Mouse (Mus musculus) heart, postnatal 4 days (tissue): ENCODE data around the gene Asprv1. TPM values are rescaled to one million over a fixed set of nuclear protein-coding genes. Genes with fewer than 3 reads are reported as not detected.

Experiments
- DNase-seq: peaks from one replicate; pipeline ENCODE4 v3.0.0; 2021
- total RNA-seq, 2 experiments: library from RNA; stranded (reverse); gene quantifications; 2 replicates each; pipeline ENCODE4 v1.2.3; 2021

Asprv1 gene
- total RNA-seq, 2 experiments from 2014 or later: 0.27 to 0.33 TPM

DNA sequence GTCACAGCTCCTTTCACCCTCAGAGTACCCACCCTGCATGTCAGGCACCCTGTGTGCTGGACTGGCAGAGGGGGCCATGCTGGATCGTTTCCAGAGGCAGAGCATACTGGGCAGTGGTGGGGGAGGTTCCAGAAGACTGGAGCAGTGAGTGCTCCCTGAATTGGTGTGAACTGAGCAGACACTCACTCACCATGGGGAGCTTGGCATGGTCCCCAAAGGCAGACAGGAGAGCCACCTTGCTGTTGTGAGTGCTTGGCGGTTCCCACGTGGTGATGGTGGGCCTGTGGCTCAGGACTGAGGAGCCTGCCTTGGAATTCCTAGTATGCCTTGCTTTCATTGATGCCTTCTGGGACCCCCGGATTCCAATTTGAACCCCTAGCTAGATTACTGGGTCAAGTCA, 4.8 kb upstream of the Asprv1 start:
- no peak for DNase-seq

DNA sequence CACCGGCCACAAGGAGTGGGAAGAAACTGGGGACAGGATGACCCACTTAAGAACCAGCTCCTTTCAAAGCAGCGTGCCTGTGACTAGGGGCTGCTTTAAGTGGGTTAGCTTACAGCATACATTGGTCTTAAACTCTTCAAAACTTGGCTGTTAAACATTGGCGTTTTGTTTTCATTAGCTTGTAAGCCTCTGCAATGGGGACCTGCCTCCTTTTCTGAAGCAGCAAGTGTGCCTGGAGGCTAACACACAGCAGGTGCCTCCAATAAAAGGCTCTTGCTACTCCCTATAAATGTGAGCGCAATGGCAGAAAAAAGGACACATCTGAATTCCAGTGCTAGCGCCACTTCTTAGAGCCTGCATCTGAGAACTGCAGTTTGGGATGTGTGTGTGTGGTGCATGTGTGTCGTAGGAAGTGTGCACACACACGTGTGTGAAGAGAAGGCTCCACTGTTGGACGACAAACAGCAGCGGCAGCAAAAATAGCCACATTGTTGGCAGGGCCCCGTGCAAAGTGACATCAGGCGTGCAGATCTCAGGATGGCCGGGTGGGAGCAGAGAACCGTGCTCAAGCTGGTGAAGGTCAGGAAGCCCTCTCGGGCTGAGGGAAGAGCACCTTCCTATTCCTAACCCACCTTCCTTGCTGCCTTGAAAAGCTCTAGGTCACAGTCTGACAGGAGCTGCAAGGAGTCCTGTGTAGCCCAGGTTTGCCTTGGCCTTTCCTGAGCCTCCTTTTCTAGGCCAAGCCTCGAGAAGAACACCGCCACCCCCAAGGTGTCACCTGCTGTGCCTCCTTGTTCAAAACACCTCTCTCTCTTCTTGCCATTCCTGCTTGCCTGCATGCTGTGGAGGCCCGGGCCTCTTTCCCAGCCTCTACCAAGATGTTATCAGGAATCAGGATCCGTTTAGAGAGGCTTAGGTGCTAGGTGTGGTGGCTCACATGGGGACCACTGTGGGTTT, 3.6 kb upstream of the Asprv1 start:
- DNase-seq: peak; percentile 34

DNA sequence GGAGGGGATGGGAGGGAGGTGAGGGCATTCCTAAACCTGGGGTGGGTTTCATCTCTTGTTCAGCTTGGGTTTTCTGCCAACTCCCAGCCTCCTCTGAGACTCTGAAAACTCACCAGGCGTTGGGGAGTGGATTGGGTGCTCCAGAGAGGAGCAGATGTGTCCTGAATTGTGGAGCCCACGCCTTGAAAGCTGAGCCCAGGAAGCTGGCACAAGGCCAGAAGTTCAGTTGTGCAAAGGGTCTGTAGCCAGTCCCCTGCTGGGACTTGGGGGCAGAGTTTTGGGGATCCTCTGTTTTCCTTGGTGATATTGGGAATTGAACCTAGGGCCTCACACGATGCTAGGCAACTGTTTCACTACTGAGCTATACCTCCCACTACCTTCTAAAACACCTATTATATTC, 2.2 kb downstream of the Asprv1 start:
- DNase-seq: no peak

DNA sequence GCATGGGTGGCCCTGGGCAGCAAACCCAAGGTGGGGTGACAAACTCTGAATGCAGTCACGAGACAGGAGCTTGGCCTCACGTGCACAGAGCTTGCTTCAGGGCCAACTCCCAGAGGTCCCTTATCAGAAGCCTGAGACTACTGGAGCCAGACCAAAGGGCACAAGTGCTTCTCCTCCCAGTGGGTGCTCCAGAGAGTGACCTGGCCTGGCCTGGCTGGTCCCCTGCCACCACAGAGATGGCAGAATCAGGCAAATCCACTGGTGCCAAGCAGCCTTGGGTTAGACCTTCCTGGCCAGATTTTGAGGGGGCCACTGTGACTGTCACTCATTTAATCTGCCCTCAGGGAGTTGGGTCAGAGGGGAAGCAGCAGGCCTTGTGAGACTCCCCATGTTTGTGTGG, 8.5 kb downstream of the Asprv1 start:
- DNase-seq: peak; percentile 64

DNA sequence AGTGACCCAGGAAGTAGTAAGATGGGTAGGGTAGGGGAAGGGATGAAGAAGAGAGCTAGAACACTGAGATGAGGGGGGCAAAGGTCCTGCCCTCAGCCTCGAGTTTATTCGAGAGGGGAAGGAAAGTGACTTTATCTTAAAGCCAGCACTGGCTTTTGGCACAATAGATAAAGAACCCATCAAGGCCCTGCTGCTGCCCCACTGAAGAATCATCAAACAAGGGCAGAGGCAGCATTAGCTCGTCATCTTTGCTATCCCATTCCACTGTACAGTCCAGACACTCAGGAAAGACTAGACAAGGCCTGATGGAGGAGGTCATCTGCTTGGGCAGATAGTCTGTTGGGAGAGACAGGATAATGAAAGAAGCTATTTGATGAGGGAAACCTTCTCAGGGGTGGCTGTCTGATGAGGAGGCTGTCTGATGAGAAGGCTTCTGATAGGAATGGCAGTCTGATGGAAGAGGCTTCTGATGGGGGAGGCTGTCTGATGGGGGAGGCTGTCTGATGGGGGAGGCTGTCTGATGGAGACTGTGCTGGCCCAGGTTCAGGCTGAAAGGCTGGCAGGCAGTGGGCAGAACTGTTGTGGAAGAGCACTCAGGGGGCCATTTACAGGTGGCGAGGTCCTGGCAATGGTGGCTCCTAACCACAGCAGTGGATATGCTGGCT, 9.3 kb downstream of the Asprv1 start:
- DNase-seq: no peak

DNA sequence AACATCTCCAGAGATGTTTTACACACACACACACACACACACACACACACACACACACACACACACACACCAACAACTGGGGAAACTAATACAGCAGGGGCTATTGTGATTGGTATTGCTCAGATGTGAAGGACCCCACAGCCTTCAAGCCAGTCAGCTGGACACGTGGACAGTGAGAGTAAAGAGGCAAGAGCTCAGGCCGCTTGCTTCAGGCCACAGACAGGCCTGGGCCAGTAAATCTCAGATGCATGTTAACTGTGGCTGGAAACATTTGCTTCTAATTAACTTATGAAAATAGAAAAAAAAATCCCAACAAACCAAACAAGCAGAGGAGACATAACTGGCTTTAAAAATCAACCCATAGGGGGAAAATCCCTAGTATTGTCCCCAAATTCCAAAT, 9.9 kb downstream of the Asprv1 start:
- no peak for DNase-seq

DNA sequence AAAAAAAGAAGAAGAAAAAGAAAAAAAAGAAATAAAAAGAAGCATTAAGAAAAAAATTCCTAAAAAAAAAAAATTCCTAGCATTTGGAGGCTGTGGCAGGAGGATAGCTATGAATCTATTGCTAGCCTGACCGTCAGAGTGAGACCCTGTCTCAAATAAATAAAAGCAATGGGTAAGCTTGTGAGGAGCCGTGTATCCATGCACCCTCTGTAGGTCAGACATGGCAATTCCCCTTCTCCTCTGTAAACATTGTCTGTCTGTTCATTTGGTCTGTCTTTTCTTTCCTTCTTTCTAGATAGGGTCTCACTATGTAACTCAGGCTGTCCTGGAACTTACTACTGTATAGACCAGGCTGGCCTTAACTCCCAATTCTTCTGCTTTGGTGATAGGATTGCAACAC, 10.5 kb downstream of the Asprv1 start:
- no peak for DNase-seq

DNA sequence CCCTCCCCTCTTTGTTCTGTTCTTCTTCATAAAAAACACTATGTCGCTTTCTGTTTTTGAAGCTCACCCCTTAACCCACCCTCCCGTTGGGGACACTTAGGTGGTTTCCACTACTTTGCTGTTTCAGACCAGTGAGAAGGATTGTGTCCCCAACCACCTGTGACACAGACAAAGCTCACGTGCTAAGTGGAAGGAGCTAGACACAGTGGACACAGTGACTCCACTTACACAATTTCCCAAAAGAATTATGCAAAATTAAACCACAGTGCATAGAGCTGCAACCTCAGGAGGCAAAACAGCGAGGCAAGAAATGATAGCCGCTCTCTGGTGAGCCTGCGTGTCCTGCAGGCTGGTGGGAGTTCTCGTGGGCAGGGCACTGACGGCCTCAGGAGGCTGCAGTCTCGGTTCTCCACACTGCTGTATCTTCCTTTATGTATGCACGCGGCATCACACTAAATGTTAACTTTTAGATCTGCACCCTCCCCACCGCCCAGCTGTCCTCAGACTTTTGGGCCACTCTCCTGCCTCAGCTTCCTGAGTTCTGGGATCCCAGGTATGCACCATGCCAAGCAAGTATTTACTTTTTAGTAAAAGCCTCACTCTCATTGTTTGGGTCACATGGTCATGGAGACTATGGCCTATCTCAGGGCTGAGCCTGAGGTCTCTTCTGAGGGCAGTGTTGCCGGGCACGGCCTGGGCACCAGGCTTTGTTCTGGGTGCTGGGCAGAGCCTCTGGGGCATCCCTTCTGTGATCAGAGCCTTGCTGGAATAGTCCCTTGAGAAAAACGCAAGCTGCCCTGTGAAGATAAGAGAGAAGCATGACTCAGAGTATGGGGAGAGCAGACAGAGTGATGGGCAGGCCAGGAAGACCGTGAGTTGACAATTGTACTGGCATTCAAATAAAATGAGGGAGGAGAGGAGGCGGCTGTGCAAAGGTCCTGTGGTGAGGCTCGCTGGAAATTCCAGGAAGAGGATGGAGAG, 11.5 kb downstream of the Asprv1 start:
- no peak for DNase-seq

DNA sequence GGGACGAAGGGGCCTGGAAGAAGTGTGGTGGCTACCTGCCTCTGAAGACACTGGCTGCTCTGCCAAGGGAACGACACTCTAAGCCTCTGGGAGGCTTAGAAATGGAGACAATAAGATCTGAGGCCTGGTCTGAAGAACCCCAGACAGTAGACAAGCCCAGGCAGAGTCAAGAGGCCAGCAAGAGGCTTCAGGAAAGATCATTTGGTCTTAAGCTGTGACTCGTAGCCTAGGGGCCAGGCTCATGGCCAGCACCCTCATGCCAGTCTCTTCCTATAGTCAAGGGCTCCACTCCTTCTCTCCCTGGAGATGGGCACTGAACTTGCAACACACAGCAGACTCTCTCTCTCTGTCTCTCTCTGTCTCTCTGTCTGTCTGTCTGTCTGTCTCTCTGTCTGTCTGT, 12.2 kb downstream of the Asprv1 start:
- DNase-seq: no peak

DNA sequence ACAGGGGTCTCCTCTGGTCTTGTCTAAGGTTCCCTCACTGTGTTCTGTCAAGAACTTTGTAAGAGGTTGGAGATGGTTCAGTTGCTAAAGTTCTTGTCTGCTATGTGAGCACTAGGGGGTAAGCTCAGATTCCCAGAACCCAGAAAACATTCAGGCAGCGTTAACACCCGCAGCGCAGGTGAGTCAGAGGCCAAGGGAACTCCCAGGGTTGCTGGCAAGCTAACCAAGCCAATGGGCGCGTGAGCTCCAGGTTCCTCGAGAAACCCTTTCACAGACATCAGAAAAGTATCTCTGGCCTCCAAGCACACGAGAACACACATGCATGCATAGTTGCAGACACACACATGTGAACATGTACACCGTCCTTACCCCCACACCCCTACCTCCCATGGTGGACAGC, 12.8 kb downstream of the Asprv1 start:
- no peak for DNase-seq

DNA sequence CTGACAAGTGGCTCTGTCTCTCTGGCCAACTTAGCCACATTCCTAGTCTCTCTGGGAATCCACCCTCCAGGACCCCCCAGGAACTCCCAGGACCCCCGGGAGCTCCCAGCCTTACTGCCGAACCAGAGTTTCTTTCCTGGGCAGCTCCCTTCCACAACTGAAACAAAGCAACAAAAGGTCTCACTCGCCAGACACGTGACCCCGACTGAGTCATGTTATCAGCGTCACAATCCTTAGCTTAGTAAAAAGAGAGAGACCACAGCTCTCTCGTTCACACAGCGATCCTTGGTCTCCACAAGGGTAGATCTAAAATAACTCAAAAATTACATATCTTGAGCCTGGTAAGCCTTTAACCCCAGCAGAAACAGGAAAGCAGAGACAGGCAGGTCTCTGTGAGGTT, 13.8 kb downstream of the Asprv1 start:
- DNase-seq: no peak

DNA sequence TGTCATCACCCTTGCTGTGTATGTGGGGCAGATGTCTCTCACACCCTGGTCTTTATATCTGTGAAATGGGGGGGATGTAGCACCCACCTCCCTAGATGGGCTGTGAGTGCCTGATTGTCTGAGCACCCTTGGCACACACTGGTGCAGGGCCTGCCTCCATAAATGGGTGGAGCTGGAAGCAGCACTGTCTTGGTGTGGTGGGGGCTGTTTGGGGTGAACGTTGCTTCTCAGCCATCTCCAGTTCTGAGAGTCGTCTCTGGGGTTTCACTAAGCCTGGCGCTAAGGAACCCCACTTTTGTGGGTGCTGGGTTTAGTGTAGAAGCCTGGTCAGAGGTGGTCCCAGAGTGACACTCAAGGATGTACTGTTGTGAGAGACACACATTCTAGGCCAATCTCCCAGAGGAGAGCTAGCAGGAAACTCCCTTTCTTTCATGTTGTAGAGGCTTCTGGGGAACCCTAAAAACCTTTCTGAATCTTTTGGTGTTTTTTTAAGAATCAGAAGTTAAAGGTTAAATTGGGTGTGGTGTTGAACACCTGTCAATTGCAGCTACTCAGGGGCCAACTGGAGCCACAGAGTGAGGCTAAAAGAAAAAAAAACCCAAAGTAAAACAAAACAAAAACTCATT, 16.9 kb downstream of the Asprv1 start:
- no peak for DNase-seq

DNA sequence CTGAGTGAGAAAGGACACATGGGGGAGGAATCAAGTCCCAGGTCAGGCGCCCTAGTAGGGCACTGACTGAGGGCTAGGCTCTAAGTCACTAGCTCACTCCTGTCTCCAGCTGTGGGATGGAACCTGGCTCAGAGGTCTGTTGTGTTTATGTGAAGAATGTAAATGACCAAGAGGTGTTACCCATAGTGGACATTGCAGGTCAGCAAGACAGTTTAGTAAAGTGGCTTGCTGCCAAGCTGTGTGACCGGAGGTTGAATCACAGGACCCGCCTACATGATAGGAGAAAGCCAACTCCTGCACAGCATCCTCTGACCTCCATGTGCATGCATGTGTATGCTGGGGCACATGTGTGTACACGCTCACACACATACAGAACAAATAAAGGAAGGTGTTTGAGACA, 17.6 kb downstream of the Asprv1 start:
- no peak for DNase-seq

DNA sequence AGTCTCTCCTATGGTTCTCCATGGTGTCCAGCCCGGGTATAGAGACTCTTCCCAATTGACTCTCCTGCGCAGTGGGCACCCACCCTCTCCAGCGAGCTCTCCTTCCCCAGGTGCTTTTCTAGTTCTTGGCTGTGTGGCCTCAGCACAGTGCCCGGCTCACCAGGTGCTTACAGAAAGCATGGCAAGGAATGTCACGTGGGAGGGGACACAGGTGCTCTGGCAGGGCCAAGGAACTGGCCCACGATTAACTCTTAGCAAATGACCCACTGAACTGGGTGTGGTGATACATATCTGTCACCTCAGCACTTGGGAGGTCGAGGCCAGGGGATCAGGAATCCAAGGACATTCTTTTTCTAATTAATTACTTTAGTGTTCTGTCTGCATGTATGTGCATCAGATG, 18.2 kb downstream of the Asprv1 start:
- DNase-seq: no peak

DNA sequence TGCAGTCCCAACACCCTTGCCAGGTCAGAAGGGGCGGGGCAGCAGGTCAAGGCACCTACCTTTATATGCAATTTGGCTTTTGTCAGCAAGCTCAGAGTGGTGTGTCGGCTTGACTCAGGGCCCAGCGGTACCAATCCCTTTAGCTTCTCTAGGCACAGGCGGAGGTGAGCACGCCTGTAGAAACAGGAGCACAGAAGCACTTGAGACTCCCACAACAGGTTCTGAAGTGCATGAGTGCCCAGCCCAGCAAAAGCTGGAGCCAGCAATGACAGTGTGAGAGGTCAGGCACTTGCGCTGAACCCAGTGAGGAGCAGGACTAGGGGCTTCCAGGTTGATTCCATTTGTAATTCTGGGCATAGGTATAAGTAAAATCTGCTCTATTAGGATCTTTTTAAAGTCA, 25.1 kb downstream of the Asprv1 start:
- DNase-seq: no peak

DNA sequence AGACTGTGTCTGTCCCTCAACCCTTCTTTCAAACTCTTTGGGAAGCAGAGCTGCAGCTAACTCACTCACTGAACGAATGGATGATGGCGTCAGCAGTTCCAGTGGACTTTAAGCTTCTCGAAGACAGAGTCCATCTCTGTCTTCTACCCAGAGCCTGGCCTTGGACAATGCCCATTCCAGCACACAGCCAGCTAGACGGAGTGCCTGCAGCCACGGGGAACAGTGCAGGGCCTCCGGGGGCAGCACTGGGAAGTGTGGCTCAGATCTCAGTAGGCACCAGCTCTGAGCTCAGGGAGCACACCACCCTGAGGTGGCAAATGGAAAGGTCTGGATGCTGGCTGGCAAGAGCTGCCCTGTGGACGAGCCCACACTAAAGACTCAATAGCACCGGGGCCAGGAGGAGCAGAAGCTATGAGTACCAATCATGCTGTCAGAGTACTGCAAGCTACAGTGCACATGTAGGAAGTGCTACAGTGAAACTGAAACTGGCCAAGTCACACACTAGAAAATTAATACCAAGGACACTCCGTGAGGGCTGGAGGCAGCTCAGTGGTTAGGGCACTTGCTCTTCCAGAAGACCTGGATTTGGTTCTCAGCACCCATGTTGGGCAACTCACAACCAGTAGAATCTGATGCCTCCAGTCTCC, 26.4 kb downstream of the Asprv1 start:
- DNase-seq: no peak

DNA sequence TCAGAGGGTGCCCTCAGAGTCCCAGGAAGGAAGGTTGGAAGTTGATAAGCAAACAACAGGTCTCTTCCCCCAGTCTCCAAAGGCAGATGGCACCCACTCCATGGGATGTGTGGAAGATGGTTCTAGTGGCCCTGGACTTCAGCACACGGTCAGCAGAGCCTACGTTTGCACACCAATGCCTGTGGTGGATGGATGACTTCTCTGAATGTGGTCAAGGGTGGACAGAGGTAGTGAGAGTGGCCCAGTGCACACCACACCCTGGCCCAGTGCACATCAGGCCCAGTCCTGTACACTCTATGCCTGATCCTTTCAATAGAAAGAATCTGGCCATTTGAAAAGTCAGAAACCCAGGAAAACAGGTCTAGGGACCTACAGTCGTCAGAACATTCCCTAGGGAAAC, 30.5 kb downstream of the Asprv1 start:
- DNase-seq: no peak

DNA sequence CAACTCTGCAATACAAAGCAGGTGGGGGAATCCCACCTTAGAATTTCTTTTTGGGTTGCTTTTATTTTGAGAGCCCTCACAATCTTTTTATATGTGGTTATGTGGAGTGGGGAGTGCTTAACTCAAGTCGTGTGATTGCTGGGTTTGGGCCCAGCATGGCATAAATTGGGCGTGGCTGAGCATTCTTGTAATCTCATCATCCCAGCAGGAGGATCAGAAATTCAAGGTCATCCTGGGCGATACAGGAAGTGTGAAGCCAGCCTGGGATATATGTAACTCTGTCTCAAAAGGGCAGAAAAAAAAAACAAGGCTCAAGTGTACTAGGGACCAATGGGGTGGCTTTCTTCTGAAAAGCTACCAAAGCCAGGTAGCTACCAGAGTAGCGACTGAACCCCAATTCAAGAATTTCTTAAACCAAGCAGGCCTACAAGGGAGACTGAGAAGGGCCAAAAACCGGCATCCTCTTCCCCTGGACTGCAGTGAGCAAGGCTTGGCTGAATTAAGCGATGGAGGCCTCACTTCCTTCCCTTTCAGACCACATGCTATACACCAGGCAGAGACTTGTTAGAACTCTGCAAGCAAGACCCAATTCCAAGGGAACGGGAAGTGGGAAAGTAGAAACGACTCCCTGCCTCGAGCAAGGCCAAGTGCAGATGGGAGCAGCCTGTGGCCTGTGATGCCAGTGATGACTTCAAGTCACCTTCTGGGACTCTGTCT, 32.4 kb downstream of the Asprv1 start:
- no peak for DNase-seq

DNA sequence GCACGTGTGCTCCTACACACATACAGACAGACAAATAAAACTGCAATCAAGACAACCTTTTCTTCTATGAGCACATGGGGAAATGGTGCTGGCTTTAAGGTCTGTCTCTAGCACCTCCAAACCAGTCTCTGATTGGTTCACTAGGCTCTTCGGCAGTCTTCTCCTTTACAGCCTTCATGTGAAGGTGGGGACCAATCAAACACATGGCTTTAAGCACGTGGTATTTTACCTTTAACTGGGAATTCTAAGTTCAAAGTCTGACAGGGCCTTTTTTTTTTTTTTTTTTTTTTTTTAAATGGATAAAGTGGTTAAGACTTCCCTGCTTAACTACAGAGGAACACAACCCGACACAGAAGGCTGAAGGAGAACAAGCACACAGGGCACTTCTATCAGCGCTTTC, 37.1 kb downstream of the Asprv1 start:
- no peak for DNase-seq

DNA sequence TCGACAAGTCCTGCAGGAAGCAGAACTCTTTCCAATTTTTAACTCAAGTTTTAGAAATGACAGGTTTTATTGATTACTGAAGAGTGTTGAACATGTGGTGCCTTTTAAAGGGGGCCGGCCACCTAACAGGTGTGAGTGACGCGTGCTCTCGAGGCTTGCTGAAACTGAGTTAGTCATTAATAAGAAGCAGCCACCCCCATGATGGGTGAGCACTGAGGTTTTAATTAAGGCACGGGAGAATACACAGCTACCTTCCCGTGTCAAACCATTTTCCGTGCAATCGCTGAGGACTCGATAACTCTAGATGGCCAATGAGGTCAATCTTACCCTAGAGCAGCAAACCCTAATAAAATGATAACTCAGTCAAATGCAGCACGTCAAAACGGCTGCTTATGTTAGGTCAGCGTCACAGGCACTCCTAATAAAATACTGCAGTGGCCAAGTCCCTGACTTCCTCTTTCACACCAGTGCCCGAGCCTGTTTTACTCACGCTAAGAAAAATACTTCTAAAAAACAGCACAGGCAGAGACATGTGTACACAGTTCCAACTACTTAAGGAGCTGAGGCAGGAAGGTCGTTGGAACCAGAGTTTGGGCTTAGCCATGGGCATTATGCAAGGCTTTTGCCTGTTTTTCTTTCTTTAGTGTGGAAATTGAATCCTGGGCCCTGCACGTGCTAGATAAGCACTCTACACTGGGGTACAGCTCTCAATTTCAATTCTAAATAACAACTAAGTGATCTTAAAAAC, 37.8 kb downstream of the Asprv1 start:
- no peak for DNase-seq
